Mouse (Mus musculus) C2C12 (cell line): Measurements from ENCODE around the gene Urb1.

Experiments
- CEBPB ChIP-seq: IDR thresholded peaks from one replicate; pipeline ENCODE4 v1.6.1; 2011; ENCODE audit warnings: low read depth, mild to moderate bottlenecking, control low read depth, moderate library complexity
- CTCF ChIP-seq: IDR thresholded peaks from one replicate; pipeline ENCODE4 v1.5.1; 2011; ENCODE audit not compliant: control insufficient read depth, insufficient read depth, insufficient read length
- FOSL1 ChIP-seq: IDR thresholded peaks from one replicate; pipeline ENCODE4 v1.8.0; 2011; ENCODE audit warnings: mild to moderate bottlenecking, low read length; ENCODE audit not compliant: poor library complexity, insufficient read depth, severe bottlenecking
- MAX ChIP-seq: IDR thresholded peaks from one replicate; pipeline ENCODE4 v1.6.1; 2011; ENCODE audit warnings: mild to moderate bottlenecking, control low read depth
- MYOD1 ChIP-seq: IDR thresholded peaks from one replicate; pipeline ENCODE4 v1.6.1; 2011; ENCODE audit warnings: low read depth; ENCODE audit not compliant: control insufficient read depth, insufficient read length
- MYOG ChIP-seq: IDR thresholded peaks from one replicate; pipeline ENCODE4 v1.6.1; 2011; ENCODE audit not compliant: control insufficient read depth, insufficient read length; ENCODE audit errors: extremely low read depth
- USF1 ChIP-seq: IDR thresholded peaks from one replicate; pipeline ENCODE4 v1.6.1; 2011; ENCODE audit warnings: low read depth, mild to moderate bottlenecking, control low read depth, moderate library complexity

- no peak for TF ChIP-seq CTCF
- TF ChIP-seq USF1, result no peak
- TF ChIP-seq CEBPB, result no peak
- no peak for TF ChIP-seq MYOG
- no peak for TF ChIP-seq MAX
- no peak for TF ChIP-seq MYOD1
- no peak for TF ChIP-seq FOSL1
Observed at GRCm38 (mm10) chr16:90785257-90785656, 25.0 kb downstream of the Urb1 start.
